ENCODE assay signal across 11 mouse cellular contexts in genomic region chr5:102055946-102056345, GRCm38 (mm10). TPM values are rescaled to one million over a fixed set of nuclear protein-coding genes. Genes with fewer than 3 reads are reported as not detected.
A peak's percentile ranks its signal among the peaks of the same experiment; 100 is the strongest.
DNase-seq lines count a peak whose midpoint lies in the region; ATAC-seq and TF ChIP-seq lines count a peak whose summit lies in the region.
"Had no signal": no experiment of that assay in that cellular context is flagged by ENCODE, and none has a peak within 500 bp of the region (broad histone marks: within the 10 kb centered on the region; RNA-seq: fewer than 3 reads in every experiment).

No protein-coding gene starts in this region.

- DNase-seq in layer of hippocampus, adult 2 months (ENCODE audit: low spot score in 2 of 2), result no peak
- DNase-seq in layer of hippocampus, adult 8-10 months (ENCODE audit: low spot score in 2 of 2), result no peak
- no peak for DNase-seq in Patski (ENCODE audit: low read depth, low spot score)
- peak; percentile 17 for DNase-seq in gastrocnemius, postnatal 14 days
- DNase-seq in adrenal gland, adult 2 months, result no peak
- DNase-seq: layer of hippocampus, adult 9-11 months; thymus, postnatal 25 days had no signal

- no peaks in the 10 kb centered on the region for H3K36me3 ChIP-seq in ES-Bruce4 (ENCODE audit: control insufficient read depth, insufficient read depth, low read length, poor library complexity, severe bottlenecking)
- H3K36me3 ChIP-seq: hindbrain, embryonic 15.5 days had no signal

- CTCF ChIA-PET in Patski (lab: Charles Lee), result interaction anchor here (1.5 kb wide), 1 partner anchor 11 kb away, joined by 4 read pairs; no protein-coding TSS in a partner anchor

- TF ChIP-seq EP300 in ES-Bruce4 (IDR thresholded peaks at IDR 0.05; ENCODE audit: insufficient read depth, low read depth, low read length), result no peak

- H3K9me3 ChIP-seq in ES-Bruce4 (replicated peaks; ENCODE audit: control insufficient read depth, insufficient read depth, low read length, poor library complexity, severe bottlenecking), result peaks cover 2% of the 10 kb centered on the region; the same call in 1 of the 2 replicates
- H3K9me3 ChIP-seq: heart, embryonic 10.5 days; hindbrain, embryonic 15.5 days had no signal

- POLR2A ChIA-PET in Patski (lab: Charles Lee), result interaction anchor here (0.9 kb wide), 1 partner anchor 13 kb away, joined by 3 read pairs; the partner anchor contains the start of gene Wdfy3

- TF ChIP-seq POLR2A in ES-Bruce4 (IDR thresholded peaks at IDR 0.05; ENCODE audit: insufficient read depth, low read length), result no peak

- no peak for TF ChIP-seq CTCF in layer of hippocampus, adult 2 months (conservative IDR thresholded peaks at IDR 0.05)
- TF ChIP-seq CTCF in ES-Bruce4 (IDR thresholded peaks at IDR 0.05; ENCODE audit: low read depth, low read length) (no peak), Patski (IDR thresholded peaks at IDR 0.05) (no peak)

- peaks cover 6% of the 10 kb centered on the region for H3K4me1 ChIP-seq in ES-Bruce4 (ENCODE audit: control insufficient read depth, insufficient read depth, low read length)

- peak; percentile 21 for ATAC-seq in Patski
- no peak for ATAC-seq in monocyte, adult 5-6 weeks (replicated peaks; ENCODE audit: insufficient number of reproducible peaks, low FRiP score, low TSS enrichment, poor library complexity, severe bottlenecking)

- peak overlapping the region; percentile 63; the same call in 1 of the 2 replicates for H3K27ac ChIP-seq in layer of hippocampus, adult 2 months
- H3K27ac ChIP-seq in ES-Bruce4 (ENCODE audit: insufficient read depth, low read length), result peak overlapping the region; percentile 17
- H3K27ac ChIP-seq: heart, embryonic 10.5 days; hindbrain, embryonic 15.5 days had no signal

- intact Hi-C loops in gastrocnemius, postnatal 14 days (cut with DNase I; ENCODE audit: low total_unique reads), result no loop called here

- no peak overlapping the region for H3K9ac ChIP-seq in ES-Bruce4 (ENCODE audit: low read depth, poor library complexity, severe bottlenecking)
- H3K9ac ChIP-seq: hindbrain, embryonic 15.5 days had no signal

- H3K27me3 ChIP-seq in ES-Bruce4 (ENCODE audit: control insufficient read depth, insufficient read depth, low read length, poor library complexity, severe bottlenecking) (no peaks in the 10 kb centered on the region), Patski (no peaks in the 10 kb centered on the region)
- H3K27me3 ChIP-seq: hindbrain, embryonic 15.5 days had no signal

- in situ Hi-C loops in Patski (cut with MboI; ENCODE audit: low pct_unique_long_range_greater_than_20kb), result no loop called here

- no peak overlapping the region for H3K4me3 ChIP-seq in layer of hippocampus, adult 2 months
- no peak overlapping the region for H3K4me3 ChIP-seq in ES-Bruce4 (ENCODE audit: low read depth, low read length)
- H3K4me3 ChIP-seq: heart, embryonic 10.5 days; hindbrain, embryonic 15.5 days had no signal

RNA-seq across cellular contexts. Expression of gene Wdfy3, which starts 13.8 kb away (rescaled TPM):
- total RNA-seq in layer of hippocampus, adult 2 months (2021), result 100 to 1,000 TPM; 119 to 123 TPM
- total RNA-seq in layer of hippocampus, adult 8-10 months (2022), result 100 to 1,000 TPM; 111 to 138 (median 122) TPM
- 20.2 TPM in 2 replicates for polyA plus RNA-seq in ES-Bruce4 (2011; ENCODE audit: insufficient read depth, insufficient read length, low read depth, missing spikeins)
- 61.1 TPM for polyA plus RNA-seq in Patski (2021)
- total RNA-seq in gastrocnemius, postnatal 14 days (2021), result 10 to 100 TPM; 21.5 to 23.0 TPM
- 8.1 to 15.0 TPM (median 10.9 TPM) in 3 replicates for total RNA-seq in monocyte, adult 5-6 weeks (2017)
- 10 to 100 TPM; 34.8 to 42.0 TPM for total RNA-seq in adrenal gland, adult 2 months (2021)
- polyA plus RNA-seq in adrenal gland, adult 2 months (2012; rRNA removed), result 22.5 and 25.1 TPM in 2 replicates
